ENCODE assay signal across 29 mouse cellular contexts in genomic region chr11:87677756-87678155, GRCm38 (mm10). TPM values are rescaled to one million over a fixed set of nuclear protein-coding genes. Genes with fewer than 3 reads are reported as not detected.
DNase-seq lines count a peak whose midpoint lies in the region; ATAC-seq lines count a peak whose summit lies in the region.
"Had no signal": no experiment of that assay in that cellular context is flagged by ENCODE, and none has a peak within 500 bp of the region (broad histone marks: within the 10 kb centered on the region; RNA-seq: fewer than 3 reads in every experiment).

No protein-coding gene starts in this region.

- H3K27me3 ChIP-seq in embryonic facial prominence, embryonic 13.5 days = 0 out of 2 replicates have a peak, but pooled peaks cover 3% of the 10 kb centered on the region
- H3K27me3 ChIP-seq in embryonic facial prominence, embryonic 10.5 days (replicated peaks; ENCODE audit: low read depth, poor library complexity, severe bottlenecking) = no peaks in the 10 kb centered on the region
- no peaks in the 10 kb centered on the region for H3K27me3 ChIP-seq in lung, embryonic 16.5 days (ENCODE audit: control insufficient read depth, insufficient read depth, low read depth, low read length)
- H3K27me3 ChIP-seq in stomach, embryonic 14.5 days (ENCODE audit: control insufficient read depth, insufficient read depth, low read length) = no peaks in the 10 kb centered on the region
- no peaks in the 10 kb centered on the region for H3K27me3 ChIP-seq in liver, embryonic 12.5 days (replicated peaks)
- H3K27me3 ChIP-seq: embryonic facial prominence, embryonic 12.5 days; hindbrain, embryonic 12.5 days; neural tube, embryonic 13.5 days; Patski had no signal

- no peaks in the 10 kb centered on the region for H3K36me3 ChIP-seq in embryonic facial prominence, embryonic 13.5 days
- H3K36me3 ChIP-seq in embryonic facial prominence, embryonic 10.5 days (replicated peaks) = no peaks in the 10 kb centered on the region
- no peaks in the 10 kb centered on the region for H3K36me3 ChIP-seq in lung, embryonic 16.5 days (ENCODE audit: control insufficient read depth, insufficient read depth, low read length)
- no peaks in the 10 kb centered on the region for H3K36me3 ChIP-seq in stomach, embryonic 14.5 days (ENCODE audit: control insufficient read depth, insufficient read depth, low read length)
- H3K36me3 ChIP-seq in liver, embryonic 12.5 days = no peaks in the 10 kb centered on the region
- H3K36me3 ChIP-seq: embryonic facial prominence, embryonic 12.5 days; heart, embryonic 12.5 days; hindbrain, embryonic 12.5 days; kidney, embryonic 15.5 days; midbrain, embryonic 10.5 days; neural tube, embryonic 13.5 days had no signal

- peaks cover 9% of the 10 kb centered on the region; the same call in 1 of the 2 replicates for H3K4me1 ChIP-seq in embryonic facial prominence, embryonic 13.5 days
- H3K4me1 ChIP-seq in embryonic facial prominence, embryonic 10.5 days = peaks cover under 1% of the 10 kb centered on the region; the same call in 1 of the 2 replicates
- H3K4me1 ChIP-seq in lung, embryonic 16.5 days (replicated peaks; ENCODE audit: control insufficient read depth, insufficient read depth, low read length) = peaks cover 3% of the 10 kb centered on the region; the same call in 1 of the 2 replicates
- H3K4me1 ChIP-seq in stomach, embryonic 14.5 days (ENCODE audit: control insufficient read depth, insufficient read depth, low read length) = no peaks in the 10 kb centered on the region
- peaks cover 10% of the 10 kb centered on the region; the same call in 1 of the 2 replicates for H3K4me1 ChIP-seq in liver, embryonic 12.5 days
- H3K4me1 ChIP-seq: neural tube, embryonic 13.5 days had no signal

- WGBS in embryonic facial prominence, embryonic 13.5 days = 35% methylated on average over 5 of the region's 5 CpGs
- 46% methylated on average over 5 of the region's 5 CpGs for WGBS in embryonic facial prominence, embryonic 10.5 days
- 34% methylated on average over 5 of the region's 5 CpGs for WGBS in lung, embryonic 16.5 days
- 51% methylated on average over 5 of the region's 5 CpGs for WGBS in stomach, embryonic 14.5 days
- WGBS in liver, embryonic 12.5 days (ENCODE audit: insufficient replicate concordance) = 64% methylated on average over 5 of the region's 5 CpGs

- no peaks in the 10 kb centered on the region for H3K9me3 ChIP-seq in embryonic facial prominence, embryonic 13.5 days
- H3K9me3 ChIP-seq in embryonic facial prominence, embryonic 10.5 days = no peaks in the 10 kb centered on the region
- no peaks in the 10 kb centered on the region for H3K9me3 ChIP-seq in lung, embryonic 16.5 days (ENCODE audit: control insufficient read depth, low read length)
- no peaks in the 10 kb centered on the region for H3K9me3 ChIP-seq in stomach, embryonic 14.5 days (ENCODE audit: control insufficient read depth, low read depth, low read length)
- H3K9me3 ChIP-seq in liver, embryonic 12.5 days (replicated peaks) = no peaks in the 10 kb centered on the region
- H3K9me3 ChIP-seq: embryonic facial prominence, embryonic 12.5 days; G1E; heart, embryonic 12.5 days; hindbrain, embryonic 12.5 days; kidney, embryonic 15.5 days; midbrain, embryonic 10.5 days; neural tube, embryonic 13.5 days had no signal

- intact Hi-C loops in left cerebral cortex, postnatal 4 days (cut with DNase I) = no loop called here

- no peak for ATAC-seq in embryonic facial prominence, embryonic 13.5 days (ENCODE audit: insufficient number of reproducible peaks, insufficient read depth, low FRiP score, low TSS enrichment, low read depth)
- no peak for ATAC-seq in lung, embryonic 16.5 days (ENCODE audit: low read depth)
- no peak for ATAC-seq in stomach, embryonic 14.5 days (ENCODE audit: insufficient number of reproducible peaks, insufficient read depth, low FRiP score, low read depth)
- no peak for ATAC-seq in liver, embryonic 12.5 days
- ATAC-seq: activated CD4-positive, CD25-positive, alpha-beta regulatory T cell, adult 4 months; forebrain, embryonic 14.5 days; intestine, postnatal 0 days; midbrain, embryonic 16.5 days; Patski had no signal

- no peak for DNase-seq in embryonic facial prominence, embryonic 10.5 days (ENCODE audit: low spot score)
- no peak for DNase-seq in lung, postnatal 25 days (ENCODE audit: low spot score)
- DNase-seq in left cerebral cortex, postnatal 4 days = no peak
- DNase-seq: adrenal gland, adult 8-10 months; cerebellum, adult 11-12 months; cerebellum, postnatal 10 days; gastrocnemius, postnatal 10 days; heart, postnatal 14 days; kidney, postnatal 36 days; lung, adult 18-20 months; thymus, postnatal 36 days had no signal

- no peak overlapping the region; the same call in 1 of the 2 replicates for H3K4me2 ChIP-seq in embryonic facial prominence, embryonic 13.5 days
- H3K4me2 ChIP-seq in lung, embryonic 16.5 days (ENCODE audit: low read depth, low read length) = 0 out of 2 replicates have a peak overlapping the region, but pooled peaks have one; percentile 8
- no peak overlapping the region for H3K4me2 ChIP-seq in stomach, embryonic 14.5 days (replicated peaks; ENCODE audit: low read depth, low read length)
- H3K4me2 ChIP-seq in liver, embryonic 12.5 days = no peak overlapping the region
- H3K4me2 ChIP-seq: embryonic facial prominence, embryonic 12.5 days; heart, embryonic 12.5 days; hindbrain, embryonic 12.5 days; kidney, embryonic 15.5 days; liver, embryonic 11.5 days; neural tube, embryonic 13.5 days had no signal

- no peak overlapping the region for H3K9ac ChIP-seq in embryonic facial prominence, embryonic 13.5 days
- peak overlapping the region; percentile 37 for H3K9ac ChIP-seq in lung, embryonic 16.5 days (ENCODE audit: low read length)
- no peak overlapping the region for H3K9ac ChIP-seq in stomach, embryonic 14.5 days (replicated peaks; ENCODE audit: low read depth, low read length)
- H3K9ac ChIP-seq in liver, embryonic 12.5 days = no peak overlapping the region
- H3K9ac ChIP-seq: embryonic facial prominence, embryonic 12.5 days; heart, embryonic 12.5 days; hindbrain, embryonic 12.5 days; kidney, embryonic 15.5 days; neural tube, embryonic 13.5 days had no signal

- peak overlapping the region; percentile 56 for H3K27ac ChIP-seq in embryonic facial prominence, embryonic 13.5 days
- H3K27ac ChIP-seq in embryonic facial prominence, embryonic 10.5 days (replicated peaks) = no peak overlapping the region
- peak overlapping the region; percentile 58 for H3K27ac ChIP-seq in lung, embryonic 16.5 days (ENCODE audit: low read length)
- peak overlapping the region; percentile 62 for H3K27ac ChIP-seq in stomach, embryonic 14.5 days (ENCODE audit: low read length)
- no peak overlapping the region for H3K27ac ChIP-seq in liver, embryonic 12.5 days
- H3K27ac ChIP-seq: embryonic facial prominence, embryonic 12.5 days; hindbrain, embryonic 12.5 days; kidney, embryonic 15.5 days; midbrain, embryonic 10.5 days; neural tube, embryonic 13.5 days had no signal

- H3K4me3 ChIP-seq in embryonic facial prominence, embryonic 13.5 days = no peak overlapping the region
- H3K4me3 ChIP-seq in embryonic facial prominence, embryonic 10.5 days = no peak overlapping the region
- H3K4me3 ChIP-seq in lung, embryonic 16.5 days (ENCODE audit: low read length) = no peak overlapping the region
- no peak overlapping the region for H3K4me3 ChIP-seq in stomach, embryonic 14.5 days (ENCODE audit: low read depth, low read length)
- H3K4me3 ChIP-seq in liver, embryonic 12.5 days = no peak overlapping the region
- H3K4me3 ChIP-seq: embryonic facial prominence, embryonic 12.5 days; heart, embryonic 12.5 days; hindbrain, embryonic 12.5 days; kidney, embryonic 15.5 days; midbrain, embryonic 10.5 days; myocyte; neural tube, embryonic 13.5 days had no signal

RNA-seq across cellular contexts. Expression of gene Rnf43, which starts 15.2 kb away (rescaled TPM):
- 7.1 and 8.7 TPM in 2 replicates for polyA plus RNA-seq in embryonic facial prominence, embryonic 13.5 days (2015; fragmentation: Nextera tagmentation; extraction: Ambion mirVana)
- polyA plus RNA-seq in embryonic facial prominence, embryonic 10.5 days (2016; fragmentation: Nextera tagmentation; extraction: Ambion mirVana) = 3.2 and 3.3 TPM in 2 replicates
- 15.8 and 16.5 TPM in 2 replicates for polyA plus RNA-seq in lung, embryonic 16.5 days (2015; fragmentation: Nextera tagmentation; extraction: Ambion mirVana)
- 19.7 and 20.2 TPM in 2 replicates for polyA plus RNA-seq in stomach, embryonic 14.5 days (2014; fragmentation: Nextera tagmentation; extraction: Ambion mirVana)
- total RNA-seq in left cerebral cortex, postnatal 4 days (2021) = 1 to 10 TPM; 2.4 to 2.5 TPM
- polyA plus RNA-seq in liver, embryonic 12.5 days (2016; fragmentation: Nextera tagmentation; extraction: Ambion mirVana) = 5.3 and 6.9 TPM in 2 replicates
- polyA plus RNA-seq: myocyte had no signal

RNA-seq across cellular contexts. Expression of gene Supt4a, which starts 59.6 kb away (rescaled TPM):
- polyA plus RNA-seq in embryonic facial prominence, embryonic 13.5 days (2015; fragmentation: Nextera tagmentation; extraction: Ambion mirVana) = 163 and 172 TPM in 2 replicates
- 184 and 185 TPM in 2 replicates for polyA plus RNA-seq in embryonic facial prominence, embryonic 10.5 days (2016; fragmentation: Nextera tagmentation; extraction: Ambion mirVana)
- polyA plus RNA-seq in lung, embryonic 16.5 days (2015; fragmentation: Nextera tagmentation; extraction: Ambion mirVana) = 143 and 167 TPM in 2 replicates
- polyA plus RNA-seq in stomach, embryonic 14.5 days (2014; fragmentation: Nextera tagmentation; extraction: Ambion mirVana) = 133 and 151 TPM in 2 replicates
- total RNA-seq in left cerebral cortex, postnatal 4 days (2021) = 10 to 100 TPM; 53.8 to 54.4 TPM
- polyA plus RNA-seq in liver, embryonic 12.5 days (2016; fragmentation: Nextera tagmentation; extraction: Ambion mirVana) = 207 and 209 TPM in 2 replicates

Comparison
In these comparisons a context has a peak if more than half of its experiments do, and no peak if none do; other contexts are left out.
1. H3K27ac ChIP-seq: peak in embryonic facial prominence, embryonic 13.5 days (single experiment), lung, embryonic 16.5 days (single experiment) and stomach, embryonic 14.5 days (single experiment); none in embryonic facial prominence, embryonic 10.5 days (single experiment) and liver, embryonic 12.5 days (single experiment).